Mouse (Mus musculus) megakaryocyte-erythroid progenitor cell, adult 5-6 weeks (primary cell): ENCODE data around the gene Fam168b. TPM values are rescaled to one million over a fixed set of nuclear protein-coding genes. Genes with fewer than 3 reads are reported as not detected.

ENCODE experiments used
- ATAC-seq: replicated peaks from 2 replicates; pipeline ENCODE4 v1.8.0; 2016; ENCODE audit warnings: mild to moderate bottlenecking, inconsistent platforms; ENCODE audit not compliant: severe bottlenecking, poor library complexity, low FRiP score, low TSS enrichment
- total RNA-seq, 2 experiments: library from RNA; stranded (forward) in 1 of 2; stranded (reverse) in 1 of 2; fragments of 200-1000, 215-1000 nt in 1 of 2; fragments of >200 nt in 1 of 2; fragmentation: Nextera tagmentation in 1 of 2; gene quantifications; 2 replicates each; pipeline ENCODE4 v1.2.3; 2014 to 2017

Fam168b gene
- total RNA-seq, 2 experiments from 2014 or later = 49.0 to 62.1 TPM

DNA sequence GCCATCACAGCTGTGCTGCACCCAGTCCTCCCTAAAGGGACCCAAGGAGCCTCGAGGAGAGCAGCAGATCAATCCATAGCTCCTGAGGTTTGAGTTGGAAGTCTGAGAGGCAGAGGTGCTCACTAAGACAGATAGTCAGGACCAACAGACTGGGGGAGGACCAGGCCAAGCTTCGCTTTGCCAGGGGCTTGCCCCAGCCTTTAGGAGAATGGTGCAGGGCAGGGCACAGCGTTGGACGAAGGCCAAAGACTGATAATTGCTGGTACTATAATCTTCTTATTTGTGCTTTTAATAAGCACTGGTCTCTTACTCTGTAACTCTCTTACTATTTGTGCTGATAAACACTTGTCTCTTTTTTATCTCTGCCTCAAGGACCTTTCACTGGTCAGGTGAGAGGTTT, 75.0 kb downstream of the Fam168b start:
- no peak for ATAC-seq

DNA sequence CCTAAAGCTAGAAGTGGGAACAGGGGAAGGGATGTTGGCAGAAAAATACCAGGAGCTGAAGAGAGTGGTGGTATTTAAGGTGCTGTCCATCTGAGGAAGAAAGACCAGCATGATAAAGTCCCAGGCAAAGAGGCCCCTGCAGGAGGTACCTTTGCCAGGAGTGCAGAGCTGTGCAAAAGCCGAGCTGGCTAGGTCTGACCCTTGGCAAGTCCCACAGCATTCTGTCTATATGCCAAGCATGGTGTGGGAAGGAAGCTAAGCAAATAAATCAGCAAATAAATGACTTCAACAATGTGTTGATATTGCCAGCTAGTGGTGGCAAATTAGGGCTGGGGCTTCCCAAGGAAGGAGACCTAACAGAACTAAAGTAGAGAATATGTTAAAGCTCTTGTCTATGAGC, 76.0 kb downstream of the Fam168b start:
- no peak for ATAC-seq

Other genes with a start within 250 kb of the Fam168b start
- 20.7 and 25.3 TPM in 2 replicates for gene Plekhb2, start 6.9 kb upstream of the Fam168b start, total RNA-seq (2014; fragmentation: Nextera tagmentation)
- 8.9 and 13.9 TPM in 2 replicates for gene Plekhb2, start 6.9 kb upstream of the Fam168b start, total RNA-seq (2017)